Comparison of ENCODE assay signal across 8 mouse cellular contexts in the genomic region with DNA sequence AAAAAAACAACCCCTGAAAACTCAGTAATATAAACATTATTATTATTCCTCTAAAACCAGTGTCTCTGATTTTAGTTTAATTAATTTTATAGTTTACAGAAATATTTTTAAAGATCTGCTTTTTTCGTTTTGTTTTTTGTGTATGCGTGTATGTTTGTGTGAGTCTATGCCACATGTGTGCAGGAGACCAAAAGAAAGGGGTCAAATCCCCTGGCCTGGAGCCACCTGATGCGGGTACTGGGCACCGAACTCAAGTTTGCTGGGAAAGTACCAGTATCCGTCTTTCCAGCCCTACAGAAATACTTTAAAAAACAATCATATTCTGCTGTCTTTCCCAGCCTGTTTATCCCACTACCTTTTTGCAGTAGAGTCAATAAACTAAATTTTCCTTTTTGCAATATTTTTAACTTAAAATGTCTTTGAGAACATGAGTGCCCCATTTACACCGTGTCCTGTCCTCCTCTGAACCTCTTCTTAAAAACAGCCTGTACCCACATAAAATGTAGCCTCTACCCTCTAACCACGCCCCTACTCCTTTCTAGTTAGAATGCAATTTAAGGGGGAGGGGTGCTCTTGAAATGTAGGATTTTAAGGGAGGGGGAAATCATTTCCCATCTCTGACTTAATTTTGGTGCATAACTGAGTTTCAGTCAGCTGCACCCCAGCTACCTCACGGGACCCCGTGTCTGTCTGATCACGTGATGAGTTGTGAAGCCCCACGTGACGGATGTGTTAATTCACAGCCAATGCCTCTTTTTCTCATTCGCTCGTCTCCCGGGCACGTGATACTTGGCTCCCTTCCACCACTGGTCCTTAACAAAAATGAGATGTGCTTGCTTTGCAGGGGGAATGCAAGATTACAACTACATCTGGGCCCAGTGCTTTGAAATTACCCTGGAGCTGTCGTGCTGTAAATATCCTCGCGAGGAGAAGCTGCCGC. TPM values are rescaled to one million over a fixed set of nuclear protein-coding genes. Genes with fewer than 3 reads are reported as not detected.
DNase-seq lines count a peak whose midpoint lies in the region; ATAC-seq lines count a peak whose summit lies in the region.

No protein-coding gene starts in this region.

- ATAC-seq in hindbrain, embryonic 13.5 days (ENCODE audit: low FRiP score): peak; percentile 69
- no peak for ATAC-seq in erythroid progenitor cell, adult 5-6 weeks (replicated peaks; ENCODE audit: low FRiP score, poor library complexity, severe bottlenecking)

- peaks cover 12% of the 10 kb centered on the region for H3K4me1 ChIP-seq in hindbrain, embryonic 13.5 days (replicated peaks)

- peaks cover 3% of the 10 kb centered on the region; the same call in 1 of the 2 replicates for H3K27me3 ChIP-seq in hindbrain, embryonic 13.5 days

- peak overlapping the region; percentile 84 for H3K27ac ChIP-seq in hindbrain, embryonic 13.5 days

- no peaks in the 10 kb centered on the region for H3K9me3 ChIP-seq in hindbrain, embryonic 13.5 days

- WGBS in hindbrain, embryonic 13.5 days: 34% methylated on average over 20 of the region's 20 CpGs

- peak overlapping the region; percentile 35 for H3K4me3 ChIP-seq in hindbrain, embryonic 13.5 days

- peak overlapping the region; percentile 65 for H3K4me2 ChIP-seq in hindbrain, embryonic 13.5 days

- peak; percentile 50 for DNase-seq in R1 (ENCODE audit: low read depth, low spot score)
- DNase-seq in cerebellum, postnatal 10 days: peak; percentile 93 to 96
- peak; percentile 69 to 87 for DNase-seq in frontal cortex, postnatal 14 days (ENCODE audit: low spot score in 2 of 2)
- DNase-seq in layer of hippocampus, postnatal 10 days (ENCODE audit: low spot score in 2 of 2): peak; percentile 82 to 85
- peak; percentile 51 for DNase-seq in lung, postnatal 14 days
- DNase-seq in retina, postnatal 7 days (ENCODE audit: low read depth, low spot score): peak; percentile 64

- peak overlapping the region; percentile 68 for H3K9ac ChIP-seq in hindbrain, embryonic 13.5 days

- no peaks in the 10 kb centered on the region for H3K36me3 ChIP-seq in hindbrain, embryonic 13.5 days

RNA-seq across cellular contexts. Expression of a gene that starts 35.2 kb away (rescaled TPM):
- 53.6 and 56.5 TPM in 2 replicates for polyA plus RNA-seq in hindbrain, embryonic 13.5 days (2015; fragmentation: Nextera tagmentation; extraction: Ambion mirVana)
- total RNA-seq in layer of hippocampus, postnatal 10 days (2021): 10 to 100 TPM; 51.5 to 57.3 TPM
- 82.2 and 84.7 TPM in 2 replicates for total RNA-seq in erythroid progenitor cell, adult 5-6 weeks (2015; ENCODE audit: low replicate concordance)
- 64.4 and 82.0 TPM in 2 replicates for total RNA-seq in erythroid progenitor cell, adult 5-6 weeks (2017; ENCODE audit: low replicate concordance)

RNA-seq across cellular contexts. Expression of a gene that starts 46.1 kb away (rescaled TPM):
- 3.1 and 3.7 TPM in 2 replicates for polyA plus RNA-seq in hindbrain, embryonic 13.5 days (2015; fragmentation: Nextera tagmentation; extraction: Ambion mirVana)
- total RNA-seq in layer of hippocampus, postnatal 10 days (2021): 1 to 10 TPM; 5.8 to 6.4 TPM
- total RNA-seq in erythroid progenitor cell, adult 5-6 weeks (2015; ENCODE audit: low replicate concordance): 3.2 and 5.4 TPM in 2 replicates
- total RNA-seq in erythroid progenitor cell, adult 5-6 weeks (2017; ENCODE audit: low replicate concordance): 1.9 and 9.6 TPM in 2 replicates
